Mouse (Mus musculus) limb, embryonic 14.5 days (tissue): ENCODE data around the gene Macrod2. TPM values are rescaled to one million over a fixed set of nuclear protein-coding genes. Genes with fewer than 3 reads are reported as not detected.

ENCODE experiments used
- ATAC-seq: fragments of 200-750 bp; cut with Nextera tagmentation; 2 replicates; pipeline ENCODE4 v1.8.0; 2017; ENCODE audit warnings: low read depth, moderate number of reproducible peaks, moderate TSS enrichment; ENCODE audit not compliant: low FRiP score
- DNase-seq: peaks from one replicate; pipeline ENCODE4 v3.0.0-alpha.2; 2015; ENCODE audit warnings: low spot score
- H3K27ac ChIP-seq: fragments of 300-500 bp; sonication (generic); replicated peaks from 2 replicates; pipeline ENCODE4 v1.5.1; 2014; ENCODE audit warnings: low read depth, mild to moderate bottlenecking, low read length, moderate library complexity, mixed read lengths
- H3K27me3 ChIP-seq: fragments of 300-500 bp; sonication (generic); 2 replicates; pipeline ENCODE4 v1.6.1; 2014; ENCODE audit warnings: low read length, mixed read lengths; ENCODE audit not compliant: control insufficient read depth, insufficient read depth
- H3K36me3 ChIP-seq: fragments of 300-500 bp; sonication (generic); 2 replicates; pipeline ENCODE4 v1.6.1; 2014; ENCODE audit warnings: mild to moderate bottlenecking, low read length, moderate library complexity, mixed read lengths; ENCODE audit not compliant: control insufficient read depth, insufficient read depth
- H3K4me1 ChIP-seq: fragments of 300-500 bp; sonication (generic); 2 replicates; pipeline ENCODE4 v1.6.1; 2014; ENCODE audit warnings: antibody characterized with exemption, low read length, mixed read lengths; ENCODE audit not compliant: control insufficient read depth, insufficient read depth
- H3K4me2 ChIP-seq: fragments of 300-500 bp; sonication (generic); replicated peaks from 2 replicates; pipeline ENCODE4 v1.6.1; 2014; ENCODE audit warnings: low read depth, mild to moderate bottlenecking, low read length, moderate library complexity; ENCODE audit not compliant: severe bottlenecking
- H3K4me3 ChIP-seq: fragments of 300-500 bp; sonication (generic); replicated peaks from 2 replicates; pipeline ENCODE4 v1.5.1; 2014; ENCODE audit warnings: low read length
- H3K9ac ChIP-seq: fragments of 300-500 bp; sonication (generic); 2 replicates; pipeline ENCODE4 v1.6.1; 2014; ENCODE audit warnings: mild to moderate bottlenecking, low read depth, low read length, moderate library complexity; ENCODE audit not compliant: severe bottlenecking
- H3K9me3 ChIP-seq: fragments of 300-500 bp; sonication (generic); 2 replicates; pipeline ENCODE4 v1.6.1; 2016; ENCODE audit warnings: low read length; ENCODE audit not compliant: control insufficient read depth
- POLR2A ChIP-seq: fragments of 200-500 bp; IDR thresholded peaks from 2 replicates; pipeline ENCODE4 v1.8.0; 2012; ENCODE audit warnings: inconsistent platforms, mild to moderate bottlenecking, moderate library complexity, borderline replicate concordance; ENCODE audit not compliant: insufficient read depth, insufficient read length; ENCODE audit errors: extremely low read depth
- WGBS: fragments of 180-500 bp; shearing (Covaris S2); extraction: QIAGEN DNeasy Blood & Tissue Kit; methylation state at CpG from one replicate; pipeline ENCODE4 v1.1.7; 2014; 5-methylcytosine and 5-hydroxymethylcytosine counted together
- polyA plus RNA-seq, 2 experiments: library from polyadenylated mRNA; depleted of rRNA in 1 of 2; stranded (reverse) in 1 of 2; unstranded in 1 of 2; fragments of >200 nt; fragmentation: Nextera tagmentation in 1 of 2; extraction: Ambion mirVana in 1 of 2; gene quantifications; 2 replicates each; pipeline versions ENCODE4 v1.2.1 to v1.2.3; 2012 to 2014

The Macrod2 gene
- polyA plus RNA-seq, 2 experiments, result 8.5 to 24.5 TPM

GRCm38 (mm10) chr2:140425844-140426243, 30.7 kb downstream of the Macrod2 start:
- DNase-seq (no peak), ATAC-seq (no peak)
- H3K27ac ChIP-seq, result no peak overlapping the region
- no peaks in the 10 kb centered on the region for H3K36me3 ChIP-seq
- no peak overlapping the region for H3K9ac ChIP-seq
- no peaks in the 10 kb centered on the region for H3K9me3 ChIP-seq
- no peaks in the 10 kb centered on the region for H3K4me1 ChIP-seq
- H3K4me3 ChIP-seq, result no peak overlapping the region
- no peak overlapping the region for H3K4me2 ChIP-seq
- no peak for TF ChIP-seq POLR2A
- no peaks in the 10 kb centered on the region for H3K27me3 ChIP-seq

- Histone ChIP-seq H3K4me2 (no peak overlapping the region), H3K4me3 (no peak overlapping the region), H3K9ac (no peak overlapping the region), H3K27me3 (no peaks in the 10 kb centered on the region), H3K27ac (no peak overlapping the region), H3K9me3 (no peaks in the 10 kb centered on the region), H3K36me3 (no peaks in the 10 kb centered on the region), H3K4me1 (no peaks in the 10 kb centered on the region)
- TF ChIP-seq POLR2A, result no peak
- 14% methylated on average over 4 of the region's 4 CpGs for WGBS
- DNase-seq, result peak; percentile 82
- 0 out of 2 replicates have a peak, but pooled peaks have one; percentile 37 for ATAC-seq
Measured at GRCm38 (mm10) chr2:140427283-140427682, 32.2 kb downstream of the Macrod2 start.

- no peak overlapping the region for H3K27ac ChIP-seq
- ATAC-seq (no peak), DNase-seq (peak; percentile 26)
- H3K36me3 ChIP-seq, result no peaks in the 10 kb centered on the region
- H3K4me3 ChIP-seq, result no peak overlapping the region
- WGBS, result 37% methylated on average over 4 of the region's 4 CpGs
- no peaks in the 10 kb centered on the region for H3K4me1 ChIP-seq
- no peak overlapping the region for H3K4me2 ChIP-seq
- no peaks in the 10 kb centered on the region for H3K9me3 ChIP-seq
- H3K9ac ChIP-seq, result no peak overlapping the region
- no peaks in the 10 kb centered on the region for H3K27me3 ChIP-seq
- no peak for TF ChIP-seq POLR2A
Measured at GRCm38 (mm10) chr2:140439081-140439480, 44.0 kb downstream of the Macrod2 start.

- H3K9ac ChIP-seq, result no peak overlapping the region
- WGBS, result 97% methylated on average over 2 of the region's 2 CpGs
Measured at GRCm38 (mm10) chr2:140448636-140449035, 53.5 kb downstream of the Macrod2 start.

GRCm38 (mm10) chr2:140475770-140476169, 80.7 kb downstream of the Macrod2 start:
- Histone ChIP-seq H3K27ac (no peak overlapping the region), H3K9me3 (no peaks in the 10 kb centered on the region), H3K27me3 (no peaks in the 10 kb centered on the region), H3K36me3 (no peaks in the 10 kb centered on the region), H3K4me2 (no peak overlapping the region), H3K4me3 (no peak overlapping the region), H3K9ac (no peak overlapping the region), H3K4me1 (no peaks in the 10 kb centered on the region)
- ATAC-seq (no peak), DNase-seq (no peak)
- TF ChIP-seq POLR2A, result no peak
- 88% methylated on average over 2 of the region's 2 CpGs for WGBS

More at GRCm38 (mm10) chr2:140448636-140449035, 53.5 kb downstream of the Macrod2 start:
- no peaks in the 10 kb centered on the region for H3K4me1 ChIP-seq
- H3K9me3 ChIP-seq, result no peaks in the 10 kb centered on the region
- no peak for TF ChIP-seq POLR2A
- no peak overlapping the region for H3K27ac ChIP-seq
- H3K27me3 ChIP-seq, result no peaks in the 10 kb centered on the region
- DNase-seq, result no peak
- H3K4me3 ChIP-seq, result no peak overlapping the region
- no peaks in the 10 kb centered on the region for H3K36me3 ChIP-seq
- H3K4me2 ChIP-seq, result no peak overlapping the region
- no peak for ATAC-seq

- no peak for ATAC-seq
- no peaks in the 10 kb centered on the region for H3K4me1 ChIP-seq
- no peak overlapping the region for H3K4me2 ChIP-seq
- H3K4me3 ChIP-seq, result no peak overlapping the region
- H3K36me3 ChIP-seq, result no peaks in the 10 kb centered on the region
- no peak for DNase-seq
- H3K27ac ChIP-seq, result no peak overlapping the region
- H3K27me3 ChIP-seq, result no peaks in the 10 kb centered on the region
- 84% methylated on average over 4 of the region's 4 CpGs for WGBS
- no peaks in the 10 kb centered on the region for H3K9me3 ChIP-seq
- no peak for TF ChIP-seq POLR2A
- H3K9ac ChIP-seq, result no peak overlapping the region
Measured at GRCm38 (mm10) chr2:140476891-140477290, 81.8 kb downstream of the Macrod2 start.
